Mouse (Mus musculus): Measurements from ENCODE around the gene Ghdc. TPM values are rescaled to one million over a fixed set of nuclear protein-coding genes. Genes with fewer than 3 reads are reported as not detected.

Ghdc gene
- 5.0 and 5.4 TPM in 2 replicates for polyA plus RNA-seq (2012)

GRCm38 (mm10) chr11:100770646-100771408 is at the start of gene Ghdc:
Gene Ghdc, minus strand, starts transcription at chr11:100770957.

DNA sequence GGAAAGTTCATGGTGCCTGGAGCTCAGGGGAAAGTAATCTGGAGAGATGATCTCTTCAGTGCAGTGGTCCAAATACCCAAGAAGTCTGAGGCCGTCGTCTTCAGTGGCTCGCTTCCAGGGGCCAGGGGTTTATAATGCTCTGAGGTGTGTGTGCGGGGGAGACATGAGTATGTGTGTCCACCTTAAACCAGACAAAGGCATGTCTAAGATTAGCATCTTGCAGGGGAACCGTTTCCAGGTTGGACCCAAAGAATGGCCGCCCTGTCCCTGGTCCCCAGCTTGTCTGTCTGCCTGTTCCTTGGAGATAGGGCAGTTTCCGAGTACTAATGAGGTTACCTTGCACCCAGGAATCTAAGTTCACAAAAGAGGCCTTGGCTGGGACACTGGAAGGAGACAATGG is 7.9 kb downstream of the Ghdc start, which contains the start of gene Hcrt:
Hcrt (minus strand) TSS at position 101 of the 400 bp plus-strand sequence.

DNA sequence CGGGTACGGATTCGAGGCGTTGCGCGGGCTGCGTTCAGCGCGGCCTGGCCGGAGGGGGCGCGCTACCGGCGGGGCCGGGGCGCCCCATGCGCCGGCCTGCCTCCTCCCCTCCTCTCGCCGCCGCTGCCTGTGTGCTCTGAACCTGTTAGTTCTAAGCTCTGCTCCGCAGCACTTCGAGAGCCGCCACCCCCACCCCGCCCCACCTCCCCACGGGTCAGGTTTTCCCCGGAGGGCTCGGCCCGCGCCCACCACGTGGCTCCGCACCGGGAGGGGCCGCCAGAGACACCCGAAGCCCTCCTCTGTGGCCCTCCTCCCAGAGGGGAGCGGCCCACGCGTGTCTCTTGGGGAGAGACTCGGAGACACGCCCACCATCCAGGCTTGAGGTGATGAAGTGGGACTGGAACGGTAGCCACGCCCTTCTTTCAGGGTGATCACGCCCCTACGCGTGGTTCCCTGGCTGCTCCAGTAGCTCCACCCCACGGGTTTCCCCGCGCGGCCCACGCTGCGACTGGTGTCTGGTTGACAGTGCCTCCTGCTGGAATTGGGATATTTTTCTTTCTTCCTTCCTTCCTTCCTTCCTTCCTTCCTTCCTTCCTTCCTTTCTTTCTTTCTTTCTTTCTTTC is 11.0 kb downstream of the Ghdc start, which contains the start of gene Kcnh4:
Kcnh4 (minus strand) TSS at position 332 of the 623 bp plus-strand sequence.

GRCm38 (mm10) chr11:100738066-100738604 is 32.6 kb downstream of the Ghdc start, which contains the start of gene Rab5c:
Gene Rab5c, minus strand, starts transcription at chr11:100738215.

Other genes starting within 250 kb of the Ghdc start
- 33.9 and 41.9 TPM in 2 replicates for gene Acly, start 243.0 kb downstream of the Ghdc start, polyA plus RNA-seq (2012)
- 0.07 TPM in 1 of 2 replicates, not detected in the other for gene Ttc25, start 225.3 kb downstream of the Ghdc start, polyA plus RNA-seq (2012)
- 27.6 and 29.6 TPM in 2 replicates for gene Cnp, start 196.1 kb downstream of the Ghdc start, polyA plus RNA-seq (2012)
- gene Nkiras2, start 151.7 kb downstream of the Ghdc start, polyA plus RNA-seq (2012): 42.8 and 43.0 TPM in 2 replicates
- 111 and 131 TPM in 2 replicates for gene Dnajc7, start 150.8 kb downstream of the Ghdc start, polyA plus RNA-seq (2012)
- 0.09 and 0.63 TPM in 2 replicates for gene Zfp385c, start 78.5 kb downstream of the Ghdc start, polyA plus RNA-seq (2012)
- gene Dhx58, start 66.7 kb downstream of the Ghdc start, polyA plus RNA-seq (2012): 23.4 and 27.6 TPM in 2 replicates
- 100 and 108 TPM in 2 replicates for gene Kat2a, start 58.5 kb downstream of the Ghdc start, polyA plus RNA-seq (2012)
- gene Hspb9, start 57.1 kb downstream of the Ghdc start, polyA plus RNA-seq (2012): 0.49 and 0.84 TPM in 2 replicates
- gene Rab5c, start 32.7 kb downstream of the Ghdc start, polyA plus RNA-seq (2012): 278 and 303 TPM in 2 replicates
- 0.32 and 0.34 TPM in 2 replicates for gene Kcnh4, start 11.0 kb downstream of the Ghdc start, polyA plus RNA-seq (2012)
- 0.17 TPM in 1 of 2 replicates, not detected in the other for gene Hcrt, start 8.0 kb downstream of the Ghdc start, polyA plus RNA-seq (2012)
- gene Stat5b, start 79.8 kb upstream of the Ghdc start, polyA plus RNA-seq (2012): 36.7 and 47.9 TPM in 2 replicates
- gene Stat5a, start 88.4 kb upstream of the Ghdc start, polyA plus RNA-seq (2012): 36.0 and 46.8 TPM in 2 replicates
- 55.6 and 64.4 TPM in 2 replicates for gene Stat3, start 168.6 kb upstream of the Ghdc start, polyA plus RNA-seq (2012)
- 11.1 and 19.8 TPM in 2 replicates for gene Cavin1, start 199.9 kb upstream of the Ghdc start, polyA plus RNA-seq (2012)
- 14.5 and 15.3 TPM in 2 replicates for gene Atp6v0a1, start 238.5 kb upstream of the Ghdc start, polyA plus RNA-seq (2012)